Mouse (Mus musculus) brain, embryonic 14.5 days (tissue): ENCODE results near the gene Grb7. TPM values are rescaled to one million over a fixed set of nuclear protein-coding genes. Genes with fewer than 3 reads are reported as not detected.

Experiments
- DNase-seq: peaks from one replicate; pipeline ENCODE4 v3.0.0-alpha.2; 2011; ENCODE audit warnings: low read depth
- CTCF ChIP-seq: fragments of 200-500 bp; IDR thresholded peaks from 2 replicates; pipeline ENCODE4 v1.5.1; 2012; ENCODE audit warnings: inconsistent platforms, mild to moderate bottlenecking, moderate library complexity, borderline replicate concordance; ENCODE audit not compliant: insufficient read depth, insufficient read length; ENCODE audit errors: extremely low read depth
- POLR2A ChIP-seq: fragments of 200-500 bp; IDR thresholded peaks from 2 replicates; pipeline ENCODE4 v1.6.1; 2012; ENCODE audit warnings: mild to moderate bottlenecking, inconsistent platforms, borderline replicate concordance; ENCODE audit not compliant: poor library complexity, insufficient read depth, insufficient read length, severe bottlenecking; ENCODE audit errors: extremely low read depth
- polyA plus RNA-seq: library from polyadenylated mRNA; depleted of rRNA; stranded (reverse); fragments of >200 nt; gene quantifications from 2 replicates; pipeline ENCODE4 v1.2.3, GENCODE M21; 2012

Gene Grb7
- polyA plus RNA-seq, 1 experiment: 0.83 TPM

- TF ChIP-seq CTCF (no peak), POLR2A (no peak)
- DNase-seq: no peak
Observed at GRCm38 (mm10) chr11:98418273-98418672, 27.9 kb upstream of the Grb7 start.

- DNase-seq: no peak
- no peak for TF ChIP-seq POLR2A
Observed at GRCm38 (mm10) chr11:98418939-98419547, 27.2 kb upstream of the Grb7 start.

GRCm38 (mm10) chr11:98426592-98426991 is 19.6 kb upstream of the Grb7 start:
- no peak for DNase-seq
- TF ChIP-seq POLR2A (no peak), CTCF (no peak)

- DNase-seq: no peak
Observed at GRCm38 (mm10) chr11:98428436-98428835, 17.8 kb upstream of the Grb7 start.

DNA sequence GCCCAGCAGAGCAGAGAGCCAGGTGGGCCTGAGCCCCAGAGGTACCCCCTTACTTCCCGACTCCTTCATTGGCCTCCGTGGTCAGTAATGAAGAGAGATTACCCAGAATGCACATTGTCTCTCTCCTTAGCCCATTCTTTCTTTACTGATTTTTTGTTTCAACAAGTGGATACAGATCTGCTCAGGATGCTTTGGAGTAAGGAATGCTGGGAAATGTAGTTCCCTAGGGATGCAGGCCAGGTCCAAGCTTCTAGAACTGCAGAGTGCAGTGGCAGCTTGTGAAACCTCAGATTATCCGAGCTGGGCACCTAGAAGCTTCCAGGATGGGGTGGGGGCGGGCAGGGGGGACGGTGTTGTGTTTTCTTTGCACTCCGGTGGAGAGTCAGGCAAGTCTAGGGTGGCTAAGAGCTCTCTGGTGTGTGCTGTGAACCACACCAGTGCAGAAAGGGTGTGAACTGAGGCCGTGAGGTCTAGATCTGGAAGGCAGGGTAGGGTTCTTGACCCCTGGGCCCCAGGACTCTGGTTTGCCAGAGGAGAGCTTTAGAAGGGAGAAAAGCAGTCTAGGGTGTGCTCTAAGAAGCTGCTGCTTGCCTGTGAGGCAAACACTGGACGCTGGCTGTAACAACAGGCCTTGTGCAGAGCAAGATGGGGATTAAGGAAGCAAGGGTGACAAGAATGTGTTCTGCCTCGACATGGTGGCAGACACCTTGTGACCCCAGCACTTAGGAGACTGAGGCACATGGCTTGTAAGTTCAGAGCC is 14.3 kb upstream of the Grb7 start:
- no peak for DNase-seq

More at GRCm38 (mm10) chr11:98428436-98428835, 17.8 kb upstream of the Grb7 start:
- TF ChIP-seq CTCF: no peak
- no peak for TF ChIP-seq POLR2A

DNA sequence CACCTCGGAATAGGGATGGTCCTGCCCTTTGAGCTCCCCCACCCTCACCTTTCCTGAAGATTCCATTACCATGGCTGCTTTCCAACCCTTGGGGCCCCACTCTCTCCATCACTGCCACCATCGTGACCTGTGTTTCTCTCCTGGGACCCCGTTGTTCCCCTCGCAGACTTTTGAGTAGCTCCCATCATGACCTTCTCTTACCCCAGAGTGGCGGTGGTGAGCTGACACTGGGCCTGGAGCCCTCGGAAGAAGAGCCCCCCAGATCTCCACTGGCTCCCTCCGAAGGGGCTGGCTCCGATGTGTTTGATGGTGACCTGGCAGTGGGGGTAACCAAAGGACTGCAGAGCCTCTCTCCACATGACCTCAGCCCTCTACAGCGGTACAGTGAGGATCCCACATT is 10.5 kb upstream of the Grb7 start:
- no peak for TF ChIP-seq CTCF
- TF ChIP-seq POLR2A: no peak
- DNase-seq: no peak

More for the DNA sequence above, 14.3 kb upstream of the Grb7 start:
- TF ChIP-seq CTCF (no peak), POLR2A (no peak)

GRCm38 (mm10) chr11:98437441-98437840 is 8.8 kb upstream of the Grb7 start:
- DNase-seq: no peak
- TF ChIP-seq POLR2A: no peak
- TF ChIP-seq CTCF: no peak

DNA sequence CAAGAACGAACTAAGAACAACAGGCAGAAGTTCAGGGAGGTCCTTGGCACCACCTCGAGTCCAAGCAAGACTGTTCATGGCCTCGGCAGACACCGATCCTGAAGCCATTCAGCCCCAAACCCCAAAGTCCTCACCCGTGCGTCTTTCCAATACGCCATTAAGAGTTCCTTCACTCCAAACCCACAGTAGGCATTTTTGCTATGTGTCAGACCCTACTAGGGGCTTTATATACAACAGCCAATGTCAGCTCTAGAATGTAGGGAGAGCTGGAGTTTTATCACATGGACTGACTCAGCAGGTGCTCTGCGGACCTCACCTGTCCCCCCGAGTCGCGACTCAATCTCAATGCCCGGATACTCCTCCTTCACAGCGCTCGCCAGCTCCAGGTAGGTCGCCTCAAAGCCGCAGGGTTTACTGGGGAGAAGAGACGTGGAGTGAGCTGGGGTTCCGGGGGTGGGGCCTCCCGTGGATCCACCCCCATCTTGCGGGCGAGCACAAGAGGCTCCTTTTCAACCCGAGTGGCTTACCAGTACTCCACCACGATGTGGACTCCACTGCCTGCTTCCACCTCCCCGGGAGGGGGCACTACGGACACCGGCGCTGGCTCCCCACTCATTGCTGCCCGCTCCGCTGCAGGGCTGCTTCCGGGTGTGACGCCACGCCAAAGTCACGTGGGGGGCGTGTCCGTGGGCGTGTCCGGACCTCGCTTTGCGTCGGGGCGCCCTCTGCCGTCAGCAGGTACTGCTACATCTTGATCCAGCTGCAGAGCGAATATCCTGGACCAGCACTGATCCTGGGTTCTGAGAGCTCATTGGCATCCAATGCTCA is 7.6 kb upstream of the Grb7 start, which contains the start of gene Mien1:
Gene Mien1, minus strand, starts transcription at position 661 of the 828 bp plus-strand sequence.
- TF ChIP-seq CTCF (peak; percentile 93), POLR2A (peak; percentile 72; the same call in 1 of the 2 replicates)
- DNase-seq: peak; percentile 97

DNA sequence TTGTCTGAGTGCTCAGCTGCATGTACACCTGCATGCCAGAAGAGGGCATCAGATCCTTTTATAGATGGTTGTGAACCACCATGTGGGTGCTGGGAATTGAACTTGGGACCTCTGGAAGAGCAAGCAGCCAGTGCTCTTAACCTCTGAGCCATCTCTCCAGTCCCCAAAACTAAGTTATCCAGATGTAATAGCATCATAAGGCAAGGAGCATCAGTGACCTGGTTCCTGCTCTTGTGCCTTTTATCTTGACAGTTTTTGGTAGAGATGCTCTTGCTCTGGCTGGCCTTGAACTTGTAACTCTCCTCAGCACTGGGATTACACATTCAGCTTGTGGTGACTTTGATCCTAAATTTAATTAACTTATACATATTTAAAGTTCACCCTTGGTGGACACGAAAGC is 2.5 kb upstream of the Grb7 start:
- TF ChIP-seq CTCF (no peak), POLR2A (no peak)
- no peak for DNase-seq

DNA sequence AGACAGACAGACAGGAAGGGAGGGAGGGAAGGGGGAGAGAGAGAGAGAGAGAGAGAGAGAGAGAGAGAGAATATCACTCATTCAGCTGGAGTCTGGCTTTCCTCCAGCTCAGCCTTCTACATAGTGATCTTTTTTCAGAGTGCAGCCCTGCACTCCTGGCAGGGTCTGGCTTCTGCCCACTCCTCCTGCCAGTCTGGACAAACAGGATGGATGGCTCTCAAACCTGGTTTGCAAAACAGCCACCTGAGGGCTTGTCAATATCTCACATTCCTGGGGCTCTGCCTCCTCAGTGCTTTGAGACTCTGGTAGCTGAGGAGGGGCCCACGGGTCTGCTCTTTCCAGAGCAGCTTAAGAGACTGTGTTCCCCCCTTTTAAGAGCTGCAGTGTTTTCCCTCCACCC is 956 bp upstream of the Grb7 start:
- no peak for DNase-seq
- TF ChIP-seq POLR2A: no peak
- TF ChIP-seq CTCF: no peak

DNA sequence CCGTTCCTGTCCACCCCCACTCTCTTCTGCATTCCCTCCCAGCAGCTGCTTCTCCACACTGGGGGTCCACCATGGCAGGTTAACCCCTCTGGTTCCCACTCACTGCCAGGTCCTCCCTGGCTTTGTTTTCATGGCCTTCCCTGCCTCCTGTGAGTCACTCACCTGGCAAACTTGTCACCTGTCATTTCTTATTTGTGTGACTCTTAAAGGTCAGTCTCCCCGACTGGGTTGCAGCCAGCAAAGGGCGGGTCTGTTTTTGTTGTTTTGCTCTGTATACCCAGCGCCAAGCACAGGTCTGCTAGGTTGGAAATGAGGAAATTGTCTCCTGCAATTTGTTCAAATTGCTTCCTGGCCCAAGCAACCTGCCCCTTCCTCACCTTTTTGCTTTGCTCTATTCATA is 515 bp upstream of the Grb7 start:
- TF ChIP-seq CTCF (no peak), POLR2A (no peak)
- no peak for DNase-seq
